Mouse (Mus musculus) stomach, embryonic 16.5 days (tissue): ENCODE measurements at regions not wholly inside any gene's neighbourhood (a gene's known extent, or its start where the extent isn't known, plus 50 kb on each side); places are given as distances from the start of the nearest gene placed in this dataset.

ENCODE experiments used
- ATAC-seq: fragments of 200-750 bp; cut with Nextera tagmentation; 2 replicates; pipeline ENCODE4 v1.8.0; 2017; ENCODE audit warnings: moderate number of reproducible peaks, moderate TSS enrichment; ENCODE audit not compliant: insufficient read depth, low FRiP score
- H3K27ac ChIP-seq: fragments of 300-500 bp; sonication (generic); 2 replicates; pipeline ENCODE4 v1.5.1; 2014; ENCODE audit warnings: low read length
- H3K27me3 ChIP-seq: fragments of 300-500 bp; sonication (generic); 2 replicates; pipeline ENCODE4 v1.6.1; 2014; ENCODE audit warnings: low read length, control low read depth, mixed read lengths; ENCODE audit not compliant: control insufficient read depth, insufficient read depth
- H3K36me3 ChIP-seq: fragments of 300-500 bp; sonication (generic); 2 replicates; pipeline ENCODE4 v1.6.1; 2014; ENCODE audit warnings: low read length; ENCODE audit not compliant: control insufficient read depth, insufficient read depth
- H3K4me1 ChIP-seq: fragments of 300-500 bp; sonication (generic); 2 replicates; pipeline ENCODE4 v1.6.1; 2014; ENCODE audit warnings: low read length, control low read depth, mixed read lengths; ENCODE audit not compliant: control insufficient read depth, insufficient read depth
- H3K4me2 ChIP-seq: fragments of 300-500 bp; sonication (generic); 2 replicates; pipeline ENCODE4 v1.6.1; 2014; ENCODE audit warnings: low read depth, low read length, mixed read lengths
- H3K4me3 ChIP-seq: fragments of 300-500 bp; sonication (generic); replicated peaks from 2 replicates; pipeline ENCODE4 v1.5.1; 2014; ENCODE audit warnings: mild to moderate bottlenecking, low read length
- H3K9ac ChIP-seq: fragments of 300-500 bp; sonication (generic); 2 replicates; pipeline ENCODE4 v1.6.1; 2014; ENCODE audit warnings: low read length
- H3K9me3 ChIP-seq: fragments of 300-500 bp; sonication (generic); replicated peaks from 2 replicates; pipeline ENCODE4 v1.6.1; 2016; ENCODE audit warnings: low read length, control low read depth; ENCODE audit not compliant: control insufficient read depth
- WGBS: fragments of 180-500 bp; shearing (Covaris S2); extraction: QIAGEN DNeasy Blood & Tissue Kit; methylation state at CpG from one replicate; pipeline ENCODE4 v1.1.7; 2014; 5-methylcytosine and 5-hydroxymethylcytosine counted together

DNA sequence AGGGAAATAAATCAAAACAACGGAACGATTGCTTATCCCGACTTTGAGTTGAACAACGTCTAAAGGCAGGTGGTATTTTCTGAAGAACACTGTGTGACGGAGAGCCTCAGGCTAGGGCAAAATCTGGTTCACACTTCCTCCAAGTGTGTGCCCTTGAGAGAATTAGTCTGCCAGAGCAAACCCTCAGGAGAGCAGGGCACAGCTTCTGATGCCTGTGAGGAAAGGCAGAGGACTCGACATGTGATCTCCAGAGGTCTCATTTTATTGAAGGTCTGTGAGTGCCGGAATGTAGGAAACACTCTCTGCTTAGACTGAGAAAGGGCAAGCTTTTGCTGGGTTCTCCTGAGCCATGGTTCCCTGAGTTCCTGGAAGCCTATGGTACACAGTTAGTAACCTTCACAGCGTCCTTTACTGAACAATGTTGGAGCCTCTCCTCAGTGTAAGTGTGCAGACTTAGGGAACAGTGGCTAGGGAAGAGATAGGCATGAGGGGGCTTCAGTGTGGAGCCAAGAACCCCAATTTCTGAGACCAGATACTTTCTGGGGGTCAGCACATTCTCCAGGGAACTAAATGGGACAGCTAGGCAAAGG is 77.1 kb downstream of the Cd24a start:
- 56% methylated on average over 8 of the region's 8 CpGs for WGBS
- no peak overlapping the region for H3K4me2 ChIP-seq
- H3K27ac ChIP-seq = no peak overlapping the region
- no peak overlapping the region for H3K4me3 ChIP-seq
- no peak for ATAC-seq
- peaks cover 9% of the 10 kb centered on the region; the same call in 1 of the 2 replicates for H3K4me1 ChIP-seq
- no peaks in the 10 kb centered on the region for H3K27me3 ChIP-seq
- 0 out of 2 replicates have a peak, but pooled peaks cover 2% of the 10 kb centered on the region for H3K9me3 ChIP-seq
- no peaks in the 10 kb centered on the region for H3K36me3 ChIP-seq
- H3K9ac ChIP-seq = no peak overlapping the region

- WGBS = 43% methylated on average over 2 of the region's 2 CpGs
Observed at GRCm38 (mm10) chr10:43655680-43656079, 77.6 kb downstream of the Cd24a start.

GRCm38 (mm10) chr10:43656207-43656606 is 78.1 kb downstream of the Cd24a start:
- Histone ChIP-seq H3K9me3 (0 out of 2 replicates have a peak, but pooled peaks cover 2% of the 10 kb centered on the region), H3K4me1 (peaks cover 9% of the 10 kb centered on the region; the same call in 1 of the 2 replicates), H3K4me3 (no peak overlapping the region), H3K27ac (no peak overlapping the region), H3K36me3 (no peaks in the 10 kb centered on the region), H3K27me3 (no peaks in the 10 kb centered on the region), H3K4me2 (no peak overlapping the region), H3K9ac (no peak overlapping the region)
- 27% methylated on average over 2 of the region's 2 CpGs for WGBS
- ATAC-seq = no peak

More at GRCm38 (mm10) chr10:43655680-43656079, 77.6 kb downstream of the Cd24a start:
- no peaks in the 10 kb centered on the region for H3K27me3 ChIP-seq
- H3K4me2 ChIP-seq = no peak overlapping the region
- peak; percentile 81; the same call in 1 of the 2 replicates for ATAC-seq
- no peak overlapping the region for H3K4me3 ChIP-seq
- no peak overlapping the region for H3K9ac ChIP-seq
- peaks cover 9% of the 10 kb centered on the region; the same call in 1 of the 2 replicates for H3K4me1 ChIP-seq
- no peak overlapping the region for H3K27ac ChIP-seq
- no peaks in the 10 kb centered on the region for H3K36me3 ChIP-seq
- 0 out of 2 replicates have a peak, but pooled peaks cover 2% of the 10 kb centered on the region for H3K9me3 ChIP-seq

DNA sequence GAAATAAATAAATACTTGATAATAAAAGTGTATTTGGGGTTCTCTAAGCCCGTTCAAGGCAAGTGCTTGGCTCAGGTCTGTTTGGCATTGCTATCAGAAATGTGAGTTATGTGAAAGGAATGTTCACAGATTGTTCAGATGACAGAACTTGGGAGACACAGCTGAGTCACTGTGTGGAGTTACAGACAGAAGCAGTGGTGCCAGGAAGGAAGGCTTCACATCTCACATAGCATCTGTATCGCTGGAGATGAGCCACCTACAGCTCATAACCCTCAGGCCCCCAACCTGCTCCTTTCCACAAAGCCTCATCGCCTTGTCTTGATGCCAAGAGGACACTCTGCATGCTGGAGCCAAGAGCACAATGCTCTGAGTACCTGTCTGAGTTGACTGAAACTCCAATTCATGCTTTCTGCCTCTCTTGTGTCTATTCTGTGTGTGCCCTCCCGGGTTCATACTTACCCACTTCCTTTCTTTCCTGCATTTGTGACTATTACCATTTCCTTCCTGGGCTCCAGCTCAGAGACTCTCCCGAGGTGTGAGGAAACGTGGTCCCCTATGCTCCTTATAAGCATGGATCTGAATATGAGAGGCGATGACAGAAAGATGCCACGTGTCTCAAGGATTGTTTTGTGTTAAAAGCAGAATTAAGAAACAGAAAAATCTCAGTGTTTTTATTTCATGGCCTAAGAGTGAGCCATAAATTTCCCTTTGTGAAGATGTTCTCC is 79.6 kb downstream of the Cd24a start:
- ATAC-seq = no peak
- peaks cover 9% of the 10 kb centered on the region; the same call in 1 of the 2 replicates for H3K4me1 ChIP-seq
- 0 out of 2 replicates have a peak, but pooled peaks cover 2% of the 10 kb centered on the region for H3K9me3 ChIP-seq
- H3K4me3 ChIP-seq = no peak overlapping the region
- WGBS = 81% methylated on average over 8 of the region's 8 CpGs
- no peaks in the 10 kb centered on the region for H3K36me3 ChIP-seq
- H3K27me3 ChIP-seq = no peaks in the 10 kb centered on the region
- H3K27ac ChIP-seq = no peak overlapping the region
- H3K4me2 ChIP-seq = no peak overlapping the region
- no peak overlapping the region for H3K9ac ChIP-seq

- H3K36me3 ChIP-seq = no peaks in the 10 kb centered on the region
- peaks cover 9% of the 10 kb centered on the region; the same call in 1 of the 2 replicates for H3K4me1 ChIP-seq
- no peaks in the 10 kb centered on the region for H3K27me3 ChIP-seq
- H3K4me3 ChIP-seq = no peak overlapping the region
- H3K9ac ChIP-seq = no peak overlapping the region
- H3K4me2 ChIP-seq = no peak overlapping the region
- no peak overlapping the region for H3K27ac ChIP-seq
- 0 out of 2 replicates have a peak, but pooled peaks cover 2% of the 10 kb centered on the region for H3K9me3 ChIP-seq
- WGBS = 57% methylated on average over 1 of the region's 1 CpGs
- ATAC-seq = no peak
Observed at GRCm38 (mm10) chr10:43658226-43658593, 80.1 kb downstream of the Cd24a start.

DNA sequence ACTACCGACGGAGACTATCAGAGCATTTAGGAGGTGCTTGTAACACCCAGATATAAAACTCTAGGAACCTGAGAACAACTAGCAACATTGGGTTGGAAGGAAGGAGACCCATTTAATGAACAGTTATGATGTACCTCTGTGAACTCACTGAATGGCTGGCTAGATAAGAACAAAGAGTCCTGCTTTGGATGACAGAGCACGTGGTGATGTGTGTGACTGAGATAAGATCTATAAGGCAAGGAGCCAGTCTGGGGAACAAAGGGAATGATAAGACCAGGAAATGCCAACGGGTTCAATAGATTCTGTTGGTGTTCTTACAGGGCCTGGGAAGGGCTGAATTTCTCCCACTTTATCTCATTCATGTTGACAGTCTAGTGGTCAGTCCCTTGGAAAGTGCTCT is 86.8 kb downstream of the Cd24a start:
- H3K4me3 ChIP-seq = no peak overlapping the region
- no peak overlapping the region for H3K4me2 ChIP-seq
- H3K9me3 ChIP-seq = no peaks in the 10 kb centered on the region
- ATAC-seq = no peak
- no peaks in the 10 kb centered on the region for H3K36me3 ChIP-seq
- H3K9ac ChIP-seq = no peak overlapping the region
- no peak overlapping the region for H3K27ac ChIP-seq
- H3K4me1 ChIP-seq = peaks cover 14% of the 10 kb centered on the region
- no peaks in the 10 kb centered on the region for H3K27me3 ChIP-seq
- 62% methylated on average over 4 of the region's 4 CpGs for WGBS

GRCm38 (mm10) chr10:43666262-43667085 is 88.4 kb downstream of the Cd24a start:
- Histone ChIP-seq H3K36me3 (no peaks in the 10 kb centered on the region), H3K4me1 (peaks cover 15% of the 10 kb centered on the region), H3K9ac (no peak overlapping the region), H3K4me2 (peak overlapping the region; percentile 38; the same call in 1 of the 2 replicates), H3K27me3 (no peaks in the 10 kb centered on the region), H3K9me3 (no peaks in the 10 kb centered on the region), H3K4me3 (no peak overlapping the region), H3K27ac (no peak overlapping the region)
- ATAC-seq = no peak
- 61% methylated on average over 9 of the region's 9 CpGs for WGBS

GRCm38 (mm10) chr10:43667086-43667690 is 89.1 kb downstream of the Cd24a start:
- peak overlapping the region; percentile 38 for H3K4me2 ChIP-seq
- peaks cover 18% of the 10 kb centered on the region for H3K4me1 ChIP-seq
- no peaks in the 10 kb centered on the region for H3K9me3 ChIP-seq
- no peaks in the 10 kb centered on the region for H3K27me3 ChIP-seq
- 0 out of 2 replicates have a peak overlapping the region, but pooled peaks have one; percentile 12 for H3K4me3 ChIP-seq
- H3K36me3 ChIP-seq = no peaks in the 10 kb centered on the region
- no peak overlapping the region for H3K9ac ChIP-seq
- WGBS = 57% methylated on average over 25 of the region's 25 CpGs
- no peak overlapping the region for H3K27ac ChIP-seq
- no peak for ATAC-seq
